Mouse (Mus musculus) neural tube, embryonic 13.5 days (tissue): ENCODE results near the gene Pnmal1. TPM values are rescaled to one million over a fixed set of nuclear protein-coding genes. Genes with fewer than 3 reads are reported as not detected.

Experiments
- ATAC-seq: fragments of 200-750 bp; cut with Nextera tagmentation; 2 replicates; pipeline ENCODE4 v1.8.0; 2017; ENCODE audit warnings: low read depth, mild to moderate bottlenecking, moderate TSS enrichment, moderate library complexity
- H3K27ac ChIP-seq: fragments of 300-500 bp; sonication (generic); replicated peaks from 2 replicates; pipeline ENCODE4 v1.5.1; 2015; ENCODE audit warnings: moderate library complexity, mild to moderate bottlenecking, inconsistent platforms
- H3K27me3 ChIP-seq: fragments of 300-500 bp; sonication (generic); 2 replicates; pipeline ENCODE4 v1.6.1; 2015; ENCODE audit warnings: mild to moderate bottlenecking, inconsistent platforms
- H3K36me3 ChIP-seq: fragments of 300-500 bp; sonication (generic); 2 replicates; pipeline ENCODE4 v1.6.1; 2015; ENCODE audit warnings: mild to moderate bottlenecking, inconsistent platforms
- H3K4me1 ChIP-seq: fragments of 300-500 bp; sonication (generic); replicated peaks from 2 replicates; pipeline ENCODE4 v1.6.1; 2015; ENCODE audit warnings: inconsistent platforms
- H3K4me2 ChIP-seq: fragments of 300-500 bp; sonication (generic); 2 replicates; pipeline ENCODE4 v1.6.1; 2015; ENCODE audit warnings: inconsistent platforms, mild to moderate bottlenecking, moderate library complexity
- H3K4me3 ChIP-seq: fragments of 300-500 bp; sonication (generic); 2 replicates; pipeline ENCODE4 v1.5.1; 2015; ENCODE audit warnings: mild to moderate bottlenecking, inconsistent platforms
- H3K9ac ChIP-seq: fragments of 300-500 bp; sonication (generic); 2 replicates; pipeline ENCODE4 v1.6.1; 2015; ENCODE audit warnings: moderate library complexity, mild to moderate bottlenecking, inconsistent platforms
- H3K9me3 ChIP-seq: fragments of 300-500 bp; sonication (generic); 2 replicates; pipeline ENCODE4 v1.6.1; 2016; ENCODE audit warnings: inconsistent platforms
- WGBS: fragments of 180-500 bp; shearing (Covaris S2); methylation state at CpG from one replicate; pipeline ENCODE4 v1.1.7; 2015; 5-methylcytosine and 5-hydroxymethylcytosine counted together
- polyA plus RNA-seq: library from polyadenylated mRNA; unstranded; fragments of >200 nt; fragmentation: Nextera tagmentation; extraction: Ambion mirVana; gene quantifications from 2 replicates; pipeline ENCODE4 v1.2.1, GENCODE M21; 2015

The Pnmal1 gene
- polyA plus RNA-seq, 1 experiment from 2014 or later = 39.7 TPM

- ATAC-seq = peak; percentile 61
- H3K27me3 ChIP-seq = 0 out of 2 replicates have a peak, but pooled peaks cover 2% of the 10 kb centered on the region
- H3K36me3 ChIP-seq = no peaks in the 10 kb centered on the region
- H3K27ac ChIP-seq = peak overlapping the region; percentile 59
- H3K4me2 ChIP-seq = no peak overlapping the region
- H3K4me1 ChIP-seq = peaks cover 27% of the 10 kb centered on the region
- no peak overlapping the region for H3K9ac ChIP-seq
- no peaks in the 10 kb centered on the region for H3K9me3 ChIP-seq
- no peak overlapping the region for H3K4me3 ChIP-seq
- WGBS = 19% methylated on average over 14 of the region's 14 CpGs
Observed at GRCm38 (mm10) chr7:16931968-16932627, 27.4 kb upstream of the Pnmal1 start.

- 40% methylated on average over 14 of the region's 14 CpGs for WGBS
- no peak overlapping the region for H3K9ac ChIP-seq
Observed at GRCm38 (mm10) chr7:16932704-16933577, 26.5 kb upstream of the Pnmal1 start.

GRCm38 (mm10) chr7:16937312-16937711 lies 22.2 kb upstream of the Pnmal1 start:
- no peaks in the 10 kb centered on the region for H3K27me3 ChIP-seq
- H3K9me3 ChIP-seq = no peaks in the 10 kb centered on the region
- no peak overlapping the region for H3K4me3 ChIP-seq
- no peak overlapping the region for H3K4me2 ChIP-seq
- no peaks in the 10 kb centered on the region for H3K36me3 ChIP-seq
- 40% methylated on average over 4 of the region's 4 CpGs for WGBS
- ATAC-seq = no peak
- H3K4me1 ChIP-seq = peaks cover 45% of the 10 kb centered on the region
- H3K9ac ChIP-seq = no peak overlapping the region
- no peak overlapping the region for H3K27ac ChIP-seq

More at GRCm38 (mm10) chr7:16932704-16933577, 26.5 kb upstream of the Pnmal1 start:
- no peaks in the 10 kb centered on the region for H3K27me3 ChIP-seq
- H3K4me2 ChIP-seq = 0 out of 2 replicates have a peak overlapping the region, but pooled peaks have one; percentile 22
- no peaks in the 10 kb centered on the region for H3K36me3 ChIP-seq
- peaks cover 29% of the 10 kb centered on the region for H3K4me1 ChIP-seq
- peak overlapping the region; percentile 70 for H3K27ac ChIP-seq
- no peak overlapping the region for H3K4me3 ChIP-seq
- no peaks in the 10 kb centered on the region for H3K9me3 ChIP-seq
- ATAC-seq = peak; percentile 66; the same call in 1 of the 2 replicates

- no peaks in the 10 kb centered on the region for H3K27me3 ChIP-seq
- no peak overlapping the region for H3K9ac ChIP-seq
- WGBS = 65% methylated on average over 17 of the region's 17 CpGs
- peaks cover 45% of the 10 kb centered on the region for H3K4me1 ChIP-seq
- H3K4me2 ChIP-seq = peak overlapping the region; percentile 31
- H3K4me3 ChIP-seq = no peak overlapping the region
- H3K36me3 ChIP-seq = no peaks in the 10 kb centered on the region
- no peaks in the 10 kb centered on the region for H3K9me3 ChIP-seq
- ATAC-seq = peak; percentile 84
- H3K27ac ChIP-seq = peak overlapping the region; percentile 83
Observed at GRCm38 (mm10) chr7:16938117-16938791, 21.2 kb upstream of the Pnmal1 start.

GRCm38 (mm10) chr7:16940292-16940691 lies 19.2 kb upstream of the Pnmal1 start:
- H3K36me3 ChIP-seq = no peaks in the 10 kb centered on the region
- H3K9ac ChIP-seq = no peak overlapping the region
- no peak for ATAC-seq
- peaks cover 53% of the 10 kb centered on the region for H3K4me1 ChIP-seq
- no peak overlapping the region for H3K4me3 ChIP-seq
- H3K4me2 ChIP-seq = no peak overlapping the region
- peaks cover 1% of the 10 kb centered on the region for H3K27me3 ChIP-seq
- peak overlapping the region; percentile 47 for H3K27ac ChIP-seq
- H3K9me3 ChIP-seq = no peaks in the 10 kb centered on the region
- WGBS = 59% methylated on average over 7 of the region's 7 CpGs

GRCm38 (mm10) chr7:16942861-16943260 lies 16.6 kb upstream of the Pnmal1 start:
- WGBS = 46% methylated on average over 4 of the region's 4 CpGs
- Histone ChIP-seq H3K4me1 (peaks cover 78% of the 10 kb centered on the region), H3K36me3 (no peaks in the 10 kb centered on the region), H3K9me3 (no peaks in the 10 kb centered on the region), H3K4me3 (no peak overlapping the region), H3K27ac (peak overlapping the region; percentile 96), H3K9ac (no peak overlapping the region), H3K27me3 (peaks cover 16% of the 10 kb centered on the region), H3K4me2 (no peak overlapping the region; the same call in 1 of the 2 replicates)
- ATAC-seq = no peak

GRCm38 (mm10) chr7:16944061-16944807 lies 15.2 kb upstream of the Pnmal1 start, which contains the start of gene Pnmal2:
Pnmal2 (plus strand) TSS chr7:16944682.
- Histone ChIP-seq H3K9me3 (no peaks in the 10 kb centered on the region), H3K4me2 (peak within 1 kb of the TSS; percentile 82), H3K9ac (peak within 1 kb of the TSS; percentile 98), H3K4me3 (peak within 1 kb of the TSS; percentile 88), H3K4me1 (peaks cover 78% of the 10 kb centered on the region), H3K36me3 (0 out of 2 replicates have a peak, but pooled peaks cover 9% of the 10 kb centered on the region), H3K27me3 (peaks cover 23% of the 10 kb centered on the region), H3K27ac (peak within 1 kb of the TSS; percentile 96)
- ATAC-seq = peak; percentile 87
- 8% methylated on average over 36 of the region's 36 CpGs for WGBS

GRCm38 (mm10) chr7:16944808-16945315 lies 14.6 kb upstream of the Pnmal1 start:
- Histone ChIP-seq H3K4me3 (peak overlapping the region; percentile 88), H3K27me3 (peaks cover 24% of the 10 kb centered on the region), H3K27ac (peak overlapping the region; percentile 96), H3K4me1 (peaks cover 79% of the 10 kb centered on the region), H3K9me3 (no peaks in the 10 kb centered on the region), H3K9ac (peak overlapping the region; percentile 98), H3K4me2 (peak overlapping the region; percentile 82), H3K36me3 (0 out of 2 replicates have a peak, but pooled peaks cover 9% of the 10 kb centered on the region)
- ATAC-seq = peak; percentile 4; the same call in 1 of the 2 replicates
- WGBS = 2% methylated on average over 22 of the region's 22 CpGs

GRCm38 (mm10) chr7:16945419-16945818 lies 14.1 kb upstream of the Pnmal1 start:
- WGBS = 9% methylated on average over 17 of the region's 17 CpGs
- no peaks in the 10 kb centered on the region for H3K9me3 ChIP-seq
- H3K9ac ChIP-seq = peak overlapping the region; percentile 98
- peak overlapping the region; percentile 96 for H3K27ac ChIP-seq
- H3K4me2 ChIP-seq = peak overlapping the region; percentile 82
- H3K36me3 ChIP-seq = 0 out of 2 replicates have a peak, but pooled peaks cover 9% of the 10 kb centered on the region
- no peak for ATAC-seq
- H3K4me1 ChIP-seq = peaks cover 79% of the 10 kb centered on the region
- H3K27me3 ChIP-seq = peaks cover 24% of the 10 kb centered on the region
- H3K4me3 ChIP-seq = peak overlapping the region; percentile 88

GRCm38 (mm10) chr7:16946441-16947348 lies 12.8 kb upstream of the Pnmal1 start:
- no peak for ATAC-seq
- WGBS = under 1% methylated on average over 53 of the region's 53 CpGs
- Histone ChIP-seq H3K9ac (peak overlapping the region; percentile 98), H3K4me2 (peak overlapping the region; percentile 82), H3K27ac (peak overlapping the region; percentile 86), H3K4me1 (peaks cover 85% of the 10 kb centered on the region), H3K27me3 (peaks cover 24% of the 10 kb centered on the region), H3K9me3 (no peaks in the 10 kb centered on the region), H3K4me3 (peak overlapping the region; percentile 88), H3K36me3 (0 out of 2 replicates have a peak, but pooled peaks cover 9% of the 10 kb centered on the region)
